Mouse (Mus musculus) liver, embryonic 14.5 days (tissue): ENCODE measurements around the gene Sgcd.

Source experiments
- CTCF ChIP-seq: IDR thresholded peaks from 2 replicates; pipeline ENCODE4 v1.5.1; 2016; ENCODE audit warnings: antibody characterized with exemption, low read depth, control low read depth
- EP300 ChIP-seq: IDR thresholded peaks from 2 replicates; pipeline ENCODE4 v1.6.1; 2016; ENCODE audit warnings: antibody characterized with exemption, low read depth

- TF ChIP-seq EP300 (no peak), CTCF (no peak)
Observed at GRCm38 (mm10) chr11:47014278-47014677, 974.5 kb downstream of the Sgcd start.
